Mouse (Mus musculus) embryonic facial prominence, embryonic 10.5 days (tissue): ENCODE measurements around the gene Ttc22. TPM values are rescaled to one million over a fixed set of nuclear protein-coding genes. Genes with fewer than 3 reads are reported as not detected.
A peak's percentile ranks its signal among the peaks of the same experiment; 100 is the strongest.

ENCODE experiments used
- DNase-seq: peaks from one replicate; pipeline ENCODE4 v3.0.0-alpha.2; 2017; ENCODE audit warnings: low spot score
- H3K27ac ChIP-seq: fragments of 300-500 bp; sonication (generic); replicated peaks from 2 replicates; pipeline ENCODE4 v1.5.1; 2016; ENCODE audit warnings: mild to moderate bottlenecking
- H3K27me3 ChIP-seq: fragments of 300-500 bp; sonication (generic); replicated peaks from 2 replicates; pipeline ENCODE4 v1.6.1; 2016; ENCODE audit warnings: low read depth, mild to moderate bottlenecking; ENCODE audit not compliant: poor library complexity, severe bottlenecking
- H3K36me3 ChIP-seq: fragments of 300-500 bp; sonication (generic); replicated peaks from 2 replicates; pipeline ENCODE4 v1.6.1; 2016; ENCODE audit warnings: mild to moderate bottlenecking, moderate library complexity
- H3K4me1 ChIP-seq: fragments of 300-500 bp; sonication (generic); 2 replicates; pipeline ENCODE4 v1.6.1; 2016
- H3K4me3 ChIP-seq: fragments of 300-500 bp; sonication (generic); 2 replicates; pipeline ENCODE4 v1.5.1; 2016; ENCODE audit warnings: mild to moderate bottlenecking, moderate library complexity
- H3K9me3 ChIP-seq: fragments of 300-500 bp; sonication (generic); 2 replicates; pipeline ENCODE4 v1.6.1; 2016; ENCODE audit warnings: mild to moderate bottlenecking
- WGBS: fragments of 180-500 bp; shearing (Covaris S2); methylation state at CpG from one replicate; pipeline ENCODE4 v1.1.7; 2016; 5-methylcytosine and 5-hydroxymethylcytosine counted together
- polyA plus RNA-seq: library from polyadenylated mRNA; unstranded; fragments of >200 nt; fragmentation: Nextera tagmentation; extraction: Ambion mirVana; gene quantifications from 2 replicates; pipeline ENCODE4 v1.2.1, GENCODE M21; 2016

Ttc22 gene
- polyA plus RNA-seq, 1 experiment from 2014 or later = not detected

DNA sequence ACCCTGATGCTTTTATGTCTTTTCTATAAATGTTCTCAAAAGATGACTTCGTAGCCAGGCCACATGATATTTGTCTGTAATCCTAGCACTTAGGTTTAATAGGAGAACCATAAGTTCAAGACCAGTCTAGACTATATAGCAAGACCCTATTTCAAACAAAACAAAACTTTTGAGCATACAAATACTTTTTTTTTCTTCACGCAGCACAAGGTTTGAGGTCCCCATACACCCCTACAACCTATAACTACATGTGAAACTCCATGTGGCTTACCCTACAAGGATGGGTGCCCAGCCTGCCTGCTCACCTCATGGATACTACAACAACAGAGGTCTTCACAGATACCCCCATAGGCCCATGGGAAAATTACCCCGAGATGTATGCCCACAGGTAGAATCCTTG lies 56.9 kb downstream of the Ttc22 start:
- WGBS = 45% methylated on average over 3 of the region's 3 CpGs
- Histone ChIP-seq H3K4me1 (peaks cover 9% of the 10 kb centered on the region), H3K27me3 (no peaks in the 10 kb centered on the region), H3K4me3 (peak overlapping the region; percentile 92), H3K36me3 (peaks cover 34% of the 10 kb centered on the region), H3K27ac (no peak overlapping the region), H3K9me3 (no peaks in the 10 kb centered on the region)
- DNase-seq = no peak

DNA sequence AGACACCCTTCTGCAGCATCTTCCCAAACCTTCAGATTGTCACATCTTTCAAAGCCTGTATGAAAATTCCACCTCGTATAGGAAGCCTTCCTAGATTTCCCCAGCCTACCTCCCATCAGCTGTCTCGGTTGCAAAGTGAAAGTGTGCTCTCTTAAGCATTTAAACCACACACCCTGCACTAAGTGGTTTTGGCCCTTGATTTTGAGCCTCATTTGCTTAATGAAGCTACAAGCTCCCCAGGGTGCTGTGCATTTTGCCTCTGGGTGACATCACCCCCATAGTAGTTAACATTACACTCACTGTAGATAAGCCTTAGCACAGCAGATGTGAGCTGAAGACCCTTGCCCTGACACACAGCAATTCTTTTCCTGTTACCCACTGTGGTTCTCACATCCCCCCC lies 58.7 kb downstream of the Ttc22 start:
- DNase-seq = no peak
- H3K27me3 ChIP-seq = no peaks in the 10 kb centered on the region
- 66% methylated on average over 2 of the region's 2 CpGs for WGBS
- no peak overlapping the region for H3K4me3 ChIP-seq
- H3K9me3 ChIP-seq = no peaks in the 10 kb centered on the region; the same call in 1 of the 2 replicates
- H3K27ac ChIP-seq = no peak overlapping the region
- H3K36me3 ChIP-seq = peaks cover 16% of the 10 kb centered on the region
- H3K4me1 ChIP-seq = peaks cover 9% of the 10 kb centered on the region

DNA sequence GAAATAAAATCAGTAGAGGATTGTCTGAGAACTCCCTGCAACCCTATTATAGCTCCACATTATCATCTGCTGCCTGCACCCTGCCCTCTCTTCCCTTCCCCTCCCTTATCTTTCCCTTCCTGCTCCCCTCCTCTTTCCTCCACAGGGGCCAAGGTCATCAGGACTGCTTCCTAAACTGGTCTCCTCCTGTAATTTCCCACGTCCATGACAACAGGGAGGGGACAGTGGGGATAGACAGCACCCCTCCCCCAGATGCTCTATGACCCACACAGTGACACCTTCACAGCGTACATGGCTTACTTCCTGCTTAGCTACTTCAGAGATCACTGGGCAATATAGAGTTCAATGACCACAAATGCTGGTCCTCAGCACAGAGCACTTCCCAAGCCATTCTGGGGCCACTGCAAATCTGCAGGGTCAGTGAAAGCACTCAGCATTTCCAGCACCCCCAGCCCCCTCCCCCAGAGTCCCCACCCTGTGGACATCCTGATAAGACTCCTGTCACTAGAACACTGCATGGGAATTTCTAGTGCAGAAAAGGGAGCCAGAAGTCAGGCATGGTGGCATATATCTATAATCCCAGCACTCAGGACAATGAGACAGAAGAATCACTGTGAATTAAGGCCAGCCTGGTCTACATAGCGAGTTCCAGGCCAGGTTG lies 66.5 kb downstream of the Ttc22 start:
- DNase-seq = no peak
- H3K4me1 ChIP-seq = peaks cover 8% of the 10 kb centered on the region; the same call in 1 of the 2 replicates
- 52% methylated on average over 3 of the region's 3 CpGs for WGBS
- no peak overlapping the region for H3K27ac ChIP-seq
- H3K9me3 ChIP-seq = no peaks in the 10 kb centered on the region; the same call in 1 of the 2 replicates
- no peak overlapping the region for H3K4me3 ChIP-seq
- H3K27me3 ChIP-seq = no peaks in the 10 kb centered on the region
- H3K36me3 ChIP-seq = no peaks in the 10 kb centered on the region

Other genes starting within 250 kb of the Ttc22 start
- gene Pcsk9, start 158.1 kb upstream of the Ttc22 start, polyA plus RNA-seq = 1.6 and 3.3 TPM in 2 replicates
- gene Bsnd, start 130.1 kb upstream of the Ttc22 start, polyA plus RNA-seq = not detected in 2 replicates
- 10.2 TPM in 2 replicates for gene Dhcr24, start 61.4 kb upstream of the Ttc22 start, polyA plus RNA-seq
- 0.52 TPM in 1 of 2 replicates, not detected in the other for gene Lexm, start 5.2 kb upstream of the Ttc22 start, polyA plus RNA-seq
- gene Pars2, start 28.6 kb downstream of the Ttc22 start, polyA plus RNA-seq = 16.3 and 17.0 TPM in 2 replicates
- 107 and 117 TPM in 2 replicates for gene Ttc4, start 56.5 kb downstream of the Ttc22 start, polyA plus RNA-seq
- 0.05 and 0.08 TPM in 2 replicates for gene Mroh7, start 108.5 kb downstream of the Ttc22 start, polyA plus RNA-seq
- 0.11 and 0.40 TPM in 2 replicates for gene Fam151a, start 111.5 kb downstream of the Ttc22 start, polyA plus RNA-seq
- gene Acot11, start 182.6 kb downstream of the Ttc22 start, polyA plus RNA-seq = 1.6 and 2.1 TPM in 2 replicates